Mouse (Mus musculus) kidney, adult 8-10 months (tissue): Measurements from ENCODE around the gene Endod1.
A peak's percentile ranks its signal among the peaks of the same experiment; 100 is the strongest.

Source experiments
- DNase-seq, 2 experiments: peaks; one replicate each; pipeline ENCODE4 v3.0.0; 2022

Endod1 gene

GRCm38 (mm10) chr9:14381353-14382055, at the start of gene Endod1:
Gene Endod1 (minus strand): TSS chr9:14381507.
- peak; percentile 44 to 54 for DNase-seq

GRCm38 (mm10) chr9:14409153-14409552, 27.8 kb upstream of the Endod1 start:
- no peak for DNase-seq

GRCm38 (mm10) chr9:14408044-14408443, 26.7 kb upstream of the Endod1 start:
- DNase-seq, result no peak

- DNase-seq, result no peak
Measured at GRCm38 (mm10) chr9:14406056-14406455, 24.7 kb upstream of the Endod1 start.

- DNase-seq, result no peak
Measured at GRCm38 (mm10) chr9:14402099-14402498, 20.8 kb upstream of the Endod1 start.

- no peak for DNase-seq
Measured at GRCm38 (mm10) chr9:14400392-14400791, 19.1 kb upstream of the Endod1 start.

GRCm38 (mm10) chr9:14398946-14399345, 17.6 kb upstream of the Endod1 start:
- DNase-seq, result no peak

- no peak for DNase-seq
Measured at GRCm38 (mm10) chr9:14398084-14398483, 16.8 kb upstream of the Endod1 start.

- DNase-seq, result no peak
Measured at GRCm38 (mm10) chr9:14397449-14397819, 16.1 kb upstream of the Endod1 start.

- DNase-seq, result no peak
Measured at GRCm38 (mm10) chr9:14396819-14397448, 15.6 kb upstream of the Endod1 start.

- no peak for DNase-seq
Measured at GRCm38 (mm10) chr9:14396096-14396495, 14.8 kb upstream of the Endod1 start.

GRCm38 (mm10) chr9:14394956-14395561, 13.8 kb upstream of the Endod1 start:
- no peak for DNase-seq

GRCm38 (mm10) chr9:14391841-14392318, 10.6 kb upstream of the Endod1 start:
- no peak for DNase-seq

- DNase-seq, result no peak
Measured at GRCm38 (mm10) chr9:14391286-14391685, 10.0 kb upstream of the Endod1 start.

- DNase-seq, result peak in 1 of 2 experiments; percentile 13
Measured at GRCm38 (mm10) chr9:14390278-14390677, 9.0 kb upstream of the Endod1 start.

GRCm38 (mm10) chr9:14389050-14389621, 7.8 kb upstream of the Endod1 start:
- DNase-seq, result no peak

- no peak for DNase-seq
Measured at GRCm38 (mm10) chr9:14388001-14388400, 6.7 kb upstream of the Endod1 start.

GRCm38 (mm10) chr9:14386831-14387230, 5.5 kb upstream of the Endod1 start:
- no peak for DNase-seq

- no peak for DNase-seq
Measured at GRCm38 (mm10) chr9:14385665-14386064, 4.4 kb upstream of the Endod1 start.

- DNase-seq, result no peak
Measured at GRCm38 (mm10) chr9:14383186-14383920, 2.0 kb upstream of the Endod1 start.

- no peak for DNase-seq
Measured at GRCm38 (mm10) chr9:14382256-14382791, 1.0 kb upstream of the Endod1 start.
